Mouse (Mus musculus): ENCODE measurements around the gene Iqgap2. TPM values are rescaled to one million over a fixed set of nuclear protein-coding genes. Genes with fewer than 3 reads are reported as not detected.

The Iqgap2 gene
- polyA plus RNA-seq, 1 experiment, result 15.5 TPM

DNA sequence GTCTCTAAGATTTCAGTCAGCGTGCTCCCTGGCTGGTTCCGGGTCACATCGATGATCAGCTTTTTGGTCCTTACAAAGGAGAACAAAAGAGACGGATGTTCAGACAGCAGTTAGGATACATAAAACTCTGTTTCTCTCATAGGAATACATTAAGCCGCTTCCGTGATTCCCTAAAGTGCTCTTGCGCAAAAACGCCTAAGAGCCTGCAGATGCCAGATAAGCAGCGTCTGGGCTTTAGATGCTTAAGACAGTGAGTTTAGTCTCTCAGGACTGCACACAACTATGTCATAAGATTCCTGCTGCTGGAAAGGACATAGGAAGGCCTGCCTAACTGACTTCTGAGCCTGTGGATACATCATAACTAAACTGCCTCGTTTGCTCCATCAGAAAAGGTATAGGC is 254.0 kb downstream of the Iqgap2 start:
- no peak overlapping the region for H3K27ac ChIP-seq (ENCODE audit: control insufficient read depth, insufficient read depth, low read depth, low read length, poor library complexity)
- WGBS, result 86% methylated on average over 10 of the region's 10 CpGs
- no peak overlapping the region for H3K4me3 ChIP-seq (replicated peaks; ENCODE audit: control insufficient read depth, low read depth, low read length)
- TF ChIP-seq POLR2A (IDR thresholded peaks at IDR 0.05; ENCODE audit: borderline replicate concordance, control insufficient read depth, low read depth, low read length) (no peak), CTCF (IDR thresholded peaks at IDR 0.05; ENCODE audit: control insufficient read depth, insufficient read depth, low read length) (no peak)
- H3K4me1 ChIP-seq (ENCODE audit: control insufficient read depth, insufficient read depth, low read length), result no peaks in the 10 kb centered on the region; the same call in 1 of the 2 replicates

DNA sequence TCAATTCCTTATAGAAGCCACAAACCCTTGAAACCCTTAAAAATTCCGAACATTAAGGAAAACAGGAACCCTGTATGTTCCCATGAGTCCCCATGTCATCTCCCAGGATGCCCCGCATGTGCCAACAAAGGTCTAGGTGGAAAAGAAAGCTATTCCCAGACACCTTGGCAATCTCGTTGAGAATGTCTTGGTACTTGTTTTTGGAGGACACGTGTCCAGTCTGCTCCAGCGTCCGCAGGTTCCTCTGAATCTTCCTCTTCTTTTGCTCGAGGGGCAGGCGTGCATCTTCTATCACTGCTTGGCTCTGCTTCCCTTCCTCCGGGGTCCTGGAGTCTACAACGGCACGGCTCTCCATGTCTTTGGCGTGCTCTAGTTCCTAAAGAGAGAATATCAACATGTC is 256.4 kb downstream of the Iqgap2 start:
- WGBS, result 90% methylated on average over 12 of the region's 12 CpGs
- H3K4me1 ChIP-seq (ENCODE audit: control insufficient read depth, insufficient read depth, low read length), result no peaks in the 10 kb centered on the region; the same call in 1 of the 2 replicates
- no peak overlapping the region for H3K4me3 ChIP-seq (replicated peaks; ENCODE audit: control insufficient read depth, low read depth, low read length)
- no peak overlapping the region for H3K27ac ChIP-seq (ENCODE audit: control insufficient read depth, insufficient read depth, low read depth, low read length, poor library complexity)
- TF ChIP-seq CTCF (IDR thresholded peaks at IDR 0.05; ENCODE audit: control insufficient read depth, insufficient read depth, low read length) (no peak), POLR2A (IDR thresholded peaks at IDR 0.05; ENCODE audit: borderline replicate concordance, control insufficient read depth, low read depth, low read length) (no peak)

DNA sequence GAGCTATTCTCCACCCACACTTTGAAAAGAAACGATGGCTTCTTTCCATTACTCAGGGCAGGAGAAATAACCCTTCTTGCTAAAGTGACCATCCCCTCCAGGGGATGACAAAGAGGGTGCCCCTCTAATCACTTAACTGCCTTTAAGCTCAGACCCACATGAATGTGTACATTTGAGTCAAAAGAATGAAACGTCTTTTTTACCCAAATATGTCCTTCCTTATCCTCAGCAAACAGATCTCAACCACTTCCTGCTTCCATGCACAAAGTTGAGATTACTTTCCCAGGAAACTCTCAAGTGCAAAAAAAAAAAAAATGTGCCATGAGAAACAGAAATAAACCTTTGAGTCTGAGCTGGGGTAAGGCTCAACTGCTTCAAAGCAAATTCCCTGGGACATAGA is 257.3 kb downstream of the Iqgap2 start:
- no peak overlapping the region for H3K27ac ChIP-seq (ENCODE audit: control insufficient read depth, insufficient read depth, low read depth, low read length, poor library complexity)
- TF ChIP-seq POLR2A (IDR thresholded peaks at IDR 0.05; ENCODE audit: borderline replicate concordance, control insufficient read depth, low read depth, low read length), result no peak
- no peak for TF ChIP-seq CTCF (IDR thresholded peaks at IDR 0.05; ENCODE audit: control insufficient read depth, insufficient read depth, low read length)
- 16% methylated on average over 2 of the region's 2 CpGs for WGBS
- no peaks in the 10 kb centered on the region; the same call in 1 of the 2 replicates for H3K4me1 ChIP-seq (ENCODE audit: control insufficient read depth, insufficient read depth, low read length)
- no peak overlapping the region for H3K4me3 ChIP-seq (replicated peaks; ENCODE audit: control insufficient read depth, low read depth, low read length)

DNA sequence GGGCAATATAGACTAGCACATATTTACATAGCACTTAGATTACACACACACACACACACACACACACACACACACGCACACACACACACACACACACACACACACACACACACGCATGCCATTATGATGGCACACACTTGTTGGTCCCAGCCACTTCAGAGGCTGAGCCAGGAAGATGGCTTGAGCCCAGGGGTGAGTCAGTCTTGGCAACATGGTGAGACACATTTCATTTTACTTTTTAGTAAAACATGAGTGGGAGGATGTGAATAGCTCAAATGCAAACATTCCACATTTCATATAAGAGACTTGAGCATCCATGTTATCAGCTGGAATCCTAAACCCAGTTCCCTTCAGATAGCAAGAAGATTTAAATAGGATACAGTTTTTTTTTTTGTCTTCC is 258.3 kb downstream of the Iqgap2 start:
- Histone ChIP-seq H3K27ac (ENCODE audit: control insufficient read depth, insufficient read depth, low read depth, low read length, poor library complexity) (no peak overlapping the region), H3K4me1 (ENCODE audit: control insufficient read depth, insufficient read depth, low read length) (no peaks in the 10 kb centered on the region), H3K4me3 (replicated peaks; ENCODE audit: control insufficient read depth, low read depth, low read length) (no peak overlapping the region)
- WGBS, result 77% methylated on average over 2 of the region's 2 CpGs
- TF ChIP-seq CTCF (IDR thresholded peaks at IDR 0.05; ENCODE audit: control insufficient read depth, insufficient read depth, low read length), result no peak

DNA sequence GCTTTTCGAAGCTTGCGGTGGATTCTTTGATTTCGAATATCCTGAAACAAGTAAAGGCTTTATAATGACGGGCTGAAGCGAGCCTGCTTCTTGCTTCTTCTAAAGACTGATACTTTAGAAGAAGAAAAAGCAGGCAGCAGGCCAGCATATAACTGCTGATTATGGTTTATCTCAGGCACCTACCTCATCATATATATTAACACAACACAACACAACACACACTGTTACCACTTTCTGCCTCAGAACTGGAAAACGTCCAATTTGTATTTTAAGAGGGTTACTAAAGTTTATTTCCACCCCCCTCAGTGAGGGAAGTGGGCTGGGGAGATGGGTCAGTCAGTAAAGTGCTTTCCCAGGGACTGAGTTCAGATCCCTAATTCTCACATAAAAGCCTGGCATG is 259.6 kb downstream of the Iqgap2 start:
- TF ChIP-seq CTCF (IDR thresholded peaks at IDR 0.05; ENCODE audit: control insufficient read depth, insufficient read depth, low read length) (no peak), POLR2A (IDR thresholded peaks at IDR 0.05; ENCODE audit: borderline replicate concordance, control insufficient read depth, low read depth, low read length) (no peak)
- Histone ChIP-seq H3K27ac (ENCODE audit: control insufficient read depth, insufficient read depth, low read depth, low read length, poor library complexity) (no peak overlapping the region), H3K4me3 (replicated peaks; ENCODE audit: control insufficient read depth, low read depth, low read length) (no peak overlapping the region), H3K4me1 (ENCODE audit: control insufficient read depth, insufficient read depth, low read length) (no peaks in the 10 kb centered on the region)
- 77% methylated on average over 6 of the region's 6 CpGs for WGBS

DNA sequence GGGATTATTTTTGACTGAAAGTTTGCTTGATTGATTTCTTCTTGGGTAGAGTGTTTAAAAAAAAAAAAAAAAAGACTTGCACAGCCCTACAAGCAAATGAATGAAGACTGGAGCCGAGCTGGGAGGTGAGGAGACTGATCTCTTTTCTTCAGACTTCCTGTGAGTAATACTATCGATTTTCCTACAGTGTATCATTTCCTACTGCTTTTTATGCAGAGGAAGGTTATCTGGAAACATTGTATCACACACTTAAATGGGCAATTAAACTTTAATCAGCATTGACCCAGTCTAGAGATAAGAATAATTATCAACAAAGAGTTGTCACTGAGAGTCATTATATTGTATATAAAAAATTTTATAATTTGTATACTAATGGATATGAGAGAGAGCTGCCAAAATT is 261.0 kb downstream of the Iqgap2 start:
- H3K27ac ChIP-seq (ENCODE audit: control insufficient read depth, insufficient read depth, low read depth, low read length, poor library complexity), result no peak overlapping the region
- 41% methylated on average over 2 of the region's 2 CpGs for WGBS
- H3K4me1 ChIP-seq (ENCODE audit: control insufficient read depth, insufficient read depth, low read length), result no peaks in the 10 kb centered on the region
- TF ChIP-seq CTCF (IDR thresholded peaks at IDR 0.05; ENCODE audit: control insufficient read depth, insufficient read depth, low read length), result no peak
- no peak for TF ChIP-seq POLR2A (IDR thresholded peaks at IDR 0.05; ENCODE audit: borderline replicate concordance, control insufficient read depth, low read depth, low read length)
- no peak overlapping the region for H3K4me3 ChIP-seq (replicated peaks; ENCODE audit: control insufficient read depth, low read depth, low read length)

DNA sequence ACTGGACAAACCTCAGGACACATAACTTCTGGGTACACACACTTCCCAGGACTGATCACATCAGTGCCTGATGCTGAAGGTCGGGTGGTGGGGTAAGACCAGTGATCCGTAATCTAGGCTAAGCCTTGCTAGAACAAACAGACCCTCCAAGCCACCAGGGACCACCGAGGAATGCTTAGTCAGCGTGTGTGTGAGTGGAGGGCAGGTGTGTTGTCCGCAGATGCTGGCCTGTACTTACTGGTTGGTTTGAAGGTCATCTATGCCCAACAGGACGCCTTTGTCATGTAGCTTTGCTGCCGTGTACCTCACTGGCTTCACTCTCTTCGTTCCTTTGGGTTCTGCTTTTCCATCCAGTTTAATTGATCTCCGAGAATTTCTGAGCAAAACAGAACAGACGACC is 262.0 kb downstream of the Iqgap2 start:
- TF ChIP-seq POLR2A (IDR thresholded peaks at IDR 0.05; ENCODE audit: borderline replicate concordance, control insufficient read depth, low read depth, low read length), result no peak
- no peak for TF ChIP-seq CTCF (IDR thresholded peaks at IDR 0.05; ENCODE audit: control insufficient read depth, insufficient read depth, low read length)
- WGBS, result 90% methylated on average over 10 of the region's 10 CpGs
- no peaks in the 10 kb centered on the region for H3K4me1 ChIP-seq (ENCODE audit: control insufficient read depth, insufficient read depth, low read length)
- no peak overlapping the region for H3K27ac ChIP-seq (ENCODE audit: control insufficient read depth, insufficient read depth, low read depth, low read length, poor library complexity)
- H3K4me3 ChIP-seq (replicated peaks; ENCODE audit: control insufficient read depth, low read depth, low read length), result no peak overlapping the region

DNA sequence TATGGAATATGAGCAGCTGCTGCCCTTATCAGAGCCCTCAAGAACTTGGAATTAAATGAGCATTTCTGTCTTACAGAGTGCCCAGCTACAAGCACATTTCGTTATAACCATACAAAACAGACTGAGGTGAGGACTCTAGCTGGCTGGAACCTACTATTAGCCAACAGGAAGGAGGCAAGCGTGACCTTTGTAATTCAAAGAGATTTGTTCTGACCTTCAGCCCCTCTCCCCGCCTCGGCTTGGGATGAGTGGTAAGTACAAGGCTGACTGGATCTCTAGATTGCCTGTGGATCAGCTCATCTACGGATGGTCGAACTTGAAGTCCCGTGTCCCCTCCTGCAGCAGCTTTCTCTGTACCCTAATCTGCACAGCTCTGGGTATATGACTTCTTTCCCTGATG is 265.0 kb downstream of the Iqgap2 start:
- no peak overlapping the region for H3K4me3 ChIP-seq (replicated peaks; ENCODE audit: control insufficient read depth, low read depth, low read length)
- WGBS, result 90% methylated on average over 7 of the region's 7 CpGs
- no peak for TF ChIP-seq CTCF (IDR thresholded peaks at IDR 0.05; ENCODE audit: control insufficient read depth, insufficient read depth, low read length)
- TF ChIP-seq POLR2A (IDR thresholded peaks at IDR 0.05; ENCODE audit: borderline replicate concordance, control insufficient read depth, low read depth, low read length), result no peak
- H3K27ac ChIP-seq (ENCODE audit: control insufficient read depth, insufficient read depth, low read depth, low read length, poor library complexity), result no peak overlapping the region
- H3K4me1 ChIP-seq (ENCODE audit: control insufficient read depth, insufficient read depth, low read length), result no peaks in the 10 kb centered on the region

DNA sequence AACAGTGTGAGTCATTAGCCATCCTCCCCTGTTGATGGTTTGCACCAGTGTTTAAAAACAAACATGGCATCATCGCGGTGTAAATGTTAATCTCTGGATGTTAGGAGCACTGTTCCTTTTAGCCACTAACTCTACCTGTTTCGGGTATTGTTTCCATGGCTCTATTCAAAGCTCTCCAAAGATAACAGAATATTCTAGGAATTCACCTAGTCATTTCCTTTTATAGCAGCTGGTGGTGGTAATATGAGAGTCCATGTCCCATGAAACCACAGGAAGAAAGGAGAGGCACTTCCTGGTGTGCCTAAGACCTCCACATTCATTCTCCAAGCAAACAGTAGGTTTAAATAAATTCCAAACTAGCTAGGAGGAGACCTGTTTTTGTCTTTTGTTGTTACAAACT is 268.7 kb downstream of the Iqgap2 start:
- Histone ChIP-seq H3K4me1 (ENCODE audit: control insufficient read depth, insufficient read depth, low read length) (no peaks in the 10 kb centered on the region), H3K27ac (ENCODE audit: control insufficient read depth, insufficient read depth, low read depth, low read length, poor library complexity) (no peak overlapping the region), H3K4me3 (replicated peaks; ENCODE audit: control insufficient read depth, low read depth, low read length) (no peak overlapping the region)
- 76% methylated on average over 3 of the region's 3 CpGs for WGBS
- TF ChIP-seq POLR2A (IDR thresholded peaks at IDR 0.05; ENCODE audit: borderline replicate concordance, control insufficient read depth, low read depth, low read length) (no peak), CTCF (IDR thresholded peaks at IDR 0.05; ENCODE audit: control insufficient read depth, insufficient read depth, low read length) (no peak)

All from bone marrow, adult 2 months (tissue).